Mouse (Mus musculus): Measurements from ENCODE around the gene E2f4.

The E2f4 gene

GRCm38 (mm10) chr8:105297511-105298192, at the start of gene E2f4:
TSS of gene E2f4 (plus strand) at chr8:105297663.
- peak; percentile 89 for DNase-seq (ENCODE audit: low spot score)

DNA sequence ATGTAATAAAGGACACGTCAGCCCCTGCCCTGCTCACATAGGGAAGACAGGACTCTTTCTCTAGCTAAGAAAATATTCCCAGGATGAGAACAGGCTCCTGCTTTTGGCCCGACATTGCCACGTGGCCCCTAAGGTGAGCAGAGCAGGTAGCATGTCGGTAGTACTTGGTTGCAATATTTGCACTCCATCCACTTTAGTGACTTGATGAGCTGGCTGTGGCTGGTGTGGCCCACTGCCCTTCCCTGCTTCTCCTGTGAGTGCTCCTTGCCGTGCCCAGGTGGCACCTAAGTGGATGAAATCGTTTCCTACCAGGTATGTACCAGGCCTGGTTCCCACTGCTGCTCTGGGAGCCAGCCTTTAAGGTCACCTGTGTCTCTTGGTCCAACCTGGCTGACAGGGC, 45.5 kb upstream of the E2f4 start:
- DNase-seq (ENCODE audit: low spot score), result no peak

GRCm38 (mm10) chr8:105252680-105253537, 44.6 kb upstream of the E2f4 start:
- DNase-seq (ENCODE audit: low spot score), result no peak

- no peak for DNase-seq (ENCODE audit: low spot score)
Measured at GRCm38 (mm10) chr8:105253766-105254151, 43.7 kb upstream of the E2f4 start.

GRCm38 (mm10) chr8:105254152-105254965, 43.1 kb upstream of the E2f4 start:
- DNase-seq (ENCODE audit: low spot score), result peak; percentile 81

GRCm38 (mm10) chr8:105254966-105255350, 42.5 kb upstream of the E2f4 start, which contains the start of gene B3gnt9:
TSS of gene B3gnt9 (minus strand) at chr8:105255153.
- peak; percentile 79 for DNase-seq (ENCODE audit: low spot score)

GRCm38 (mm10) chr8:105257318-105258114, 39.9 kb upstream of the E2f4 start:
- DNase-seq (ENCODE audit: low spot score), result no peak

DNA sequence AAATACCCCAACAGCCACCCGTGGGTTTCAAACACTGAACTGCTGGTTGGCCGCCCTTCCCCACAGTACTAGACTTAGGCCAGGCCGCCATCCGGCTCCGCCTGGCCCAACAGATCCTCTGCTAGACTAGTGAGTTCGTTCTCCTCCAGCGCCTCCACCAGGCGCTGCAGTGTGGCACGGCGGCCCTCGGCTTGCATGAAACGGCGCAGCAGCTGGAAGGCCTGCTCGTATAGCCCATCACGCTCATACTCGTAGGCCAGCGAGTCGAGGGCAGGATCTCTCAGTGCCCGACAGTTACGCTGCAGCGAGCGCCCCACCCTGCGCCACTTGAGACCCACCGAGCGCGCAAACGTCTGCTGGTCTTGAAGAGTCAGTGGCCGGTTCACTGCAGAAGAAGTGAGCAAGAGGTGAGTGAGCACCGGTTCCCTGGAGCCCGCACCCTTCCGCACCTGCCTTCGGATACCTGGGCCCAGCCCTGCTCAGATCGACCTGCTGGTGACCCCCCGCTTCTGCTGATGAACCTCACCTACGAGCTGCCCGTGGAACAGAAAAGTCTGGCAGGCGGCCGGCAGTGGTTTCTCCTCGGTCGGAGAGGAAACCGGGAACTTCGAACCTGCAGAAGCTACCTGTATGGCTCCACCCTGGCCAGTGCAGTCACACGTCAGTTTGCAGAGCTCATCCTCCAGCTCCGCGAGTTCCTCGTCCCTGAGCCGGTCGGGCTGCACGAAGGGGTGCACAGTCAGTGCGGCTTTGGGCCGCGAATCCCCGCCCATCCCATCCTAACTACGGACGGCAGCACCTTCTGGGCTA, 38.3 kb upstream of the E2f4 start:
- DNase-seq (ENCODE audit: low spot score), result no peak

DNA sequence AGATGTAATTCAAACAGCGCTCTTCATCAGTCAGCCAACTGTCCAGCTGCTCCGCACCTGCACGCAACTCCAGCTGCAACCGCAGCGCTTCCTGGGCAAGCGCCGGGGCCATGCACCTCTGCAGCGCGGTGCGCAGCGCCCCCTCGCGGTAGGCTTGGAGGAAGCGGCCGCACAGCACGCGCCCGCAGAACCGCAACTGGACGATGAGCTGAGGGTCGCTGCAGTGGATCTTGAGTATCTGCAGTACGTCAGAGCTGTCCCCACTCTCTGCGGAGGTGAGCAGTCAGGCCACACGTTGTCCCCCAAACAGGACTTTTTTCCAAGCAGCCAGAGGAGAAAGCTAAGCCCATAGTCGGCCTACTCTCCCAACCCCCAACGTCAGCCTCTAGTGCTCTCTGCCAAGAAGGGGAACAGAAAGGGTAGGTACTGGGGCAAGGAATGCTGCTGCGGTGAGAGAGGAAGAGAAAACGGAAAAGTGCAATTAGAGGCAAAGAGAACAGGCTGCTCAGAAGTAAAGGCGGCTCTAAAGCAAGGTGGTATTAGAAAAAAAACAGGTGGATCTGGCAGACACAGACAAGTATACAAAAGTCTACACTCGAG, 37.6 kb upstream of the E2f4 start:
- peak; percentile 65 for DNase-seq (ENCODE audit: low spot score)

DNA sequence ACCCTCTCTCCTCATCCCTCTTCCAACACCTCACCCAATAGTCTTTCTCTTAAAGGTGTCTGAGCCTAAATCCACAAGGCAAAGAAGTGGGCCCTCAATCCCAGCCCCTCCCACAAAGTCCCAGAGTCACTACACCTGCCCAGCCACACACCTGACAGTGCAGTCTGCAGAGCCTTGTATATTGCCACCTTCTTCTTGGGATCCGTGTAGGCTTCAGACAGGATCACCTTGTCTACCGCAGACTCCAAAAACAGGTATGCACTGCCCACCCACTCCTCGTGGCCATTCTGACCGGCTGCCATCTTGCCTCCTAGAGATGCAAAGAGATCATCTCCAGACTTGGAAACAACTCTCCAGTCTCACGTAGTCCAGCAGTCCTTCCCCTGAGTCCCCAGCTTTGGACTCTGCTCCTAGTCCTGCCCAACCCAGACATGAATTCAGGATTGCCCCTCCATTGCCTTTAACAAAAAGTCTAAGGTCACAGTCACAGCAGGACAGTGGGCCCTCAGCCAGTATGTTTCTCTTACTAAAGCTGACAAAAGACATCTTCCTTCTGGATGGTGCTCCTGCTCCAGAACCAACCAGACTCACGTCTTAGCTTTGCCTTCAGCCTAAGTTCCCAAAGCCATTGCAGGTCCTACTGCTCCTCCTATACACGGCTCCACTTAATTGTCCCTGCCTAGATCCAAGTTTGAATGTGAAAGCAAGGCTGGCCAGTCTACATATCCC, 36.9 kb upstream of the E2f4 start:
- DNase-seq (ENCODE audit: low spot score), result no peak

DNA sequence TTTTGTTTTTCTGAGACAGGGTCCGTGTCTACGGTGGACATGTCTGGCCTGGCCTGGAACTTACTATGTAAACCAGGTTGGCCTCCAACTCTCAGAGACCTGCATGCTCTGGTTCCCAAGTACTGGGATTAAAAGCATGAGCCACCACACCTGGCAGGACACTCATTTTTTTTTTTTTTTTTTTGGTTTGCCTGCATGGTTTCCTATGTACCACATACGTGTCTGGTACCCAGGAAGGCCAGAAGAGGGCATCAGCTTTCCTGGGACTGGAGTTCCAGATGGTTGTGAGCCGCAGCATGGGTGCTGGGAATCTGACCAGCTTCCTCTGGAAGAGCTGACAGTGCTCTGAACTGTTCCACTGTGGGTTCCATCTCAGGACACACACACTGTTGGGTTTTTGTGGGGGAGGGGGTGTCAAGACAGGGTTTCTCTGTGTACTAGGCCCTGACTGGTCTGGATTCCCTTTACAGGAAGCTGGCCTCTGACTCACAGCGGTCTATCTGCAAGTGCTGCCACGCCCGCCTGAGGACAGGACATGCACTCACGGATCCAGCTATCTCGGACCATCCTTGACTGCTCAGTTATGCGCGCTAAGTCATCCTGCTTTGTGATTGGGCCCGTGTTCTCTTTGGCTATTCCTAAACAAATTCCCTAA, 36.0 kb upstream of the E2f4 start:
- DNase-seq (ENCODE audit: low spot score), result no peak

DNA sequence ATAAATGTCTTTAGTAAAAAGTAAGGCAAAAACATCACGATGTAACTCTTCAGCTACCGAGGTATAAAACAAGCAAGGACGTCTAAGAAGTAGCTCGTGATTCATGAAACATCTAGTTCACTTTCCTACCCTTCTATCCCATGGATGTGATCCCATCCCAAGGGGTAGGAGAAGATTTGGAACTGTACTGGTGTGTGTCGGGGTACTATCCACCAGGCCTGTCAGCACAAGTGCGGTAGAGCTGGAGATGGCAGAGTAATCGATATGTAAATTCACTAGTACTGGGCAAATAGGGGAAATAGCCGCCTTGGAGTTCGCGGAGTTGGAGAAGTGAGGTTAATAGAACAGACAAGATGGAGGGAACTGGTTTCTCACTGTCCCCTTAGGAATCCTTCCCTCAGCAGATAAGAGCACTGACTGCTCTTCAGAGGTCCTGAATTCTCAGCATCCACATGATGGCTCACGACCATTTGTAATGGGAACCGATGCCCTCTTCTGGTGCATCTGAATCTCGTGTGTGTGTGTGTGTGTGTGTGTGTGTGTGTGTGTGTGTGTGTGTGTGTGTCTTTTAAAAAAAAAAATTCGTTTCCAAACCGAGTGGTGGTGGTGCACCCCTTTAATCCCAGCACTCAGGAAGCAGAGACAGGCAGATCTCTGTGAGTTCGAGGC, 34.1 kb upstream of the E2f4 start:
- DNase-seq (ENCODE audit: low spot score), result no peak

DNA sequence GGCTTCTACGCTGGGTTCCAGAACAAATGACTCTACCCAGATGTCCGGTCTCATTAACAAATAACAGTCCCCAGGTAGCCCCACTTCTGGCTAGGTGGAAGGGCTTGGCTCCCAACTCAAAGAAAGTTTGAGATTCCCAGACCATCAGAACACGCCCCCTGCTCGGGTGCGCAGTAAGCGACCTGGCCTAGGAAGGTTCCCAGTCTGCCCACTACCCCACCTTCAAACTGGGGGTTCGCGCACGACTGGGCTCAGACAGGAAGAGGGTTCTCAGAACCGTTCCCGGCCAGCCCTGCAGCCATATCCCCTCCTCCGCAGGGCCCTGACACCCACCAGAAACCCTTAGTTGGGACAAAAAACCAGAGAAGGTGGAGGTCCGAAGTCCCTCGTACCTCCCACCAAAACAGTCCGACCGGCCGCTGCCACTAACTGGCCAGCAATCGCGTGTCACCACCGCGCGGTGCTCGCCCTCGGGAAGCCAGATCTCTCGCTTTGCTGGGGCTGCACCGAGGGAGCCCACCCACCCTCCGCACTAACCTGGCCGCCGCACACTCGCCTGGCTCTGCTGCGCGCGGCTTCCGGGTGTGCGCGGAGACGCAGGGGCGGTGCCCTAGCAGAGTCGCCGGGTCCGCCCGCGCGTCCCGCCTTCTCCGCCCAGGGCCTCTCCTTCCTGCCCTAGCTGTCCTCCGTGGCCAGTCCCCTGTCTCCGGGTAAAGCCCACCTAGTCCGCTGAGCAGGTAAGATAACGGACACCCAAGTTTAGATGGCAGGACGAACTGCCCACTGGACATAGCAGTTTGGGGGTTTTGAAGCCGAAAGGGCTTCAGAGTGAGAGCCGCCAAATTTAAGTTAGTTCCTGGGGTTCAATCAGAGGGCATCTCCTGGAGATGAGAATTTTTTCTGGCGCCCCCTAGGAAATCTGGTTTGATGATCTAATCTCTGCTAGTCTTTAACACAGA, 33.2 kb upstream of the E2f4 start, which contains the start of the genes Tradd and Fbxl8:
Tradd (minus strand) TSS at position 586 of the 959 bp plus-strand sequence.
Fbxl8 (plus strand) TSS at position 625 of the 959 bp plus-strand sequence.
- DNase-seq (ENCODE audit: low spot score), result peak; percentile 62

DNA sequence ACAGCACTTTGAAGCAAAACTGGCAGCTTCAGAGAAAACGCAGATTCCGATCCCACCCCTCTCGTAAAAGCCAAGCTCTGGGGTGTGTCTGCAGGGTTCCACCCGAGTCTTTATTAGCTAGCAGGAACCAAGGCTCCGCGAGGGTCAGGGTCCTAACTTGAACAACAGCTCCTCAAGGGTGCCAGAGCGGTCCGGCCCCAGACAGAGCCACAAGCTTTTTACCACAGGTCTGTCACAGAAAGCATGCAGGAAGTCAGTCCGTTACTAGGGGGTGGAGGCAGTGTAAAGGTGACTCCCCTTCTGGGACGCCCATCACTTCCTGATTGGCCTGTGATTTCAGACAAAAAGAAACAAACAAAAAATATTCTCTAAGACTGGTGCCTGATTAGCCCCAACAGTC, 32.3 kb upstream of the E2f4 start:
- DNase-seq (ENCODE audit: low spot score), result no peak

DNA sequence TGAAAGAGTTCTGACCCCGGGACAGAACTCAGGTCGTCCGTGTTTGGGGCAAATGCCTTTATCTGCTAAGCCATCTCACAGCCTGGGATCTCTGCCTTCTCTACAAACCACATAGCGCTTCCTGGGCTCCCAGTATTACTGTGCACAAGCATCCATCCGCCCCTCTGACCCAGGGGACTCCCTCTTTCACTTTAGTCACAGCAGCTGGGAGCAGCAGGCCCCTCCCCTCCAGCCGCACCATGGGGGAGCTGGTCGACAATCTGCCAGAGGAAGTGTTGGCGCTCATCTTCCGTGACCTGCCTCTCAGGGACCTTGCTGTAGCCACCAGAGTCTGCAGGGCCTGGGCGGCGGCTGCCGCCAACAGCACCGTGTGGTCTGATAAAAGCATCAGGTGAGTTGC, 30.7 kb upstream of the E2f4 start:
- no peak for DNase-seq (ENCODE audit: low spot score)

- no peak for DNase-seq (ENCODE audit: low spot score)
Measured at GRCm38 (mm10) chr8:105268342-105269074, 29.0 kb upstream of the E2f4 start.

- no peak for DNase-seq (ENCODE audit: low spot score)
Measured at GRCm38 (mm10) chr8:105269075-105269458, 28.4 kb upstream of the E2f4 start.
